Mouse (Mus musculus) embryonic facial prominence, embryonic 14.5 days (tissue): ENCODE measurements around the gene Gm6034. TPM values are rescaled to one million over a fixed set of nuclear protein-coding genes. Genes with fewer than 3 reads are reported as not detected.
"Not testable (repeated sequence)": the region's sequence is repeated elsewhere in the genome, so short reads cannot be mapped to it uniquely, and the experiment has no call there.

Experiments used
- ATAC-seq: fragments of 200-750 bp; cut with Nextera tagmentation; 2 replicates; pipeline ENCODE4 v1.8.0; 2017; ENCODE audit warnings: low read depth, moderate number of reproducible peaks, moderate TSS enrichment
- DNase-seq: peaks from one replicate; pipeline ENCODE4 v3.0.0-alpha.2; 2015; ENCODE audit warnings: low spot score
- H3K27ac ChIP-seq: fragments of 300-500 bp; sonication (generic); replicated peaks from 2 replicates; pipeline ENCODE4 v1.5.1; 2014; ENCODE audit warnings: low read depth, mild to moderate bottlenecking, low read length, moderate library complexity
- H3K27me3 ChIP-seq: fragments of 300-500 bp; sonication (generic); replicated peaks from 2 replicates; pipeline ENCODE4 v1.6.1; 2014; ENCODE audit warnings: low read length; ENCODE audit not compliant: control insufficient read depth, insufficient read depth
- H3K36me3 ChIP-seq: fragments of 300-500 bp; sonication (generic); 2 replicates; pipeline ENCODE4 v1.6.1; 2014; ENCODE audit warnings: low read length, mixed read lengths; ENCODE audit not compliant: control insufficient read depth, insufficient read depth
- H3K4me1 ChIP-seq: fragments of 300-500 bp; sonication (generic); 2 replicates; pipeline ENCODE4 v1.6.1; 2014; ENCODE audit warnings: antibody characterized with exemption, low read length; ENCODE audit not compliant: control insufficient read depth, insufficient read depth
- H3K4me2 ChIP-seq: fragments of 300-500 bp; sonication (generic); 2 replicates; pipeline ENCODE4 v1.6.1; 2014; ENCODE audit warnings: low read depth, mild to moderate bottlenecking, low read length, moderate library complexity, mixed read lengths
- H3K4me3 ChIP-seq: fragments of 300-500 bp; sonication (generic); 2 replicates; pipeline ENCODE4 v1.5.1; 2014; ENCODE audit warnings: low read depth, mild to moderate bottlenecking, low read length
- H3K9ac ChIP-seq: fragments of 300-500 bp; sonication (generic); 2 replicates; pipeline ENCODE4 v1.6.1; 2014; ENCODE audit warnings: low read depth, mild to moderate bottlenecking, low read length, moderate library complexity, mixed read lengths
- H3K9me3 ChIP-seq: fragments of 300-500 bp; sonication (generic); 2 replicates; pipeline ENCODE4 v1.6.1; 2016; ENCODE audit warnings: low read length; ENCODE audit not compliant: control insufficient read depth
- WGBS: fragments of 180-500 bp; shearing (Covaris S2); extraction: QIAGEN DNeasy Blood & Tissue Kit; methylation state at CpG from one replicate; pipeline ENCODE4 v1.1.7; 2014; 5-methylcytosine and 5-hydroxymethylcytosine counted together
- polyA plus RNA-seq: library from polyadenylated mRNA; unstranded; fragments of >200 nt; fragmentation: Nextera tagmentation; extraction: Ambion mirVana; gene quantifications from 2 replicates; pipeline ENCODE4 v1.2.1, GENCODE M21; 2014

Gene Gm6034
- polyA plus RNA-seq, 1 experiment from 2014 or later, result not detected

DNA sequence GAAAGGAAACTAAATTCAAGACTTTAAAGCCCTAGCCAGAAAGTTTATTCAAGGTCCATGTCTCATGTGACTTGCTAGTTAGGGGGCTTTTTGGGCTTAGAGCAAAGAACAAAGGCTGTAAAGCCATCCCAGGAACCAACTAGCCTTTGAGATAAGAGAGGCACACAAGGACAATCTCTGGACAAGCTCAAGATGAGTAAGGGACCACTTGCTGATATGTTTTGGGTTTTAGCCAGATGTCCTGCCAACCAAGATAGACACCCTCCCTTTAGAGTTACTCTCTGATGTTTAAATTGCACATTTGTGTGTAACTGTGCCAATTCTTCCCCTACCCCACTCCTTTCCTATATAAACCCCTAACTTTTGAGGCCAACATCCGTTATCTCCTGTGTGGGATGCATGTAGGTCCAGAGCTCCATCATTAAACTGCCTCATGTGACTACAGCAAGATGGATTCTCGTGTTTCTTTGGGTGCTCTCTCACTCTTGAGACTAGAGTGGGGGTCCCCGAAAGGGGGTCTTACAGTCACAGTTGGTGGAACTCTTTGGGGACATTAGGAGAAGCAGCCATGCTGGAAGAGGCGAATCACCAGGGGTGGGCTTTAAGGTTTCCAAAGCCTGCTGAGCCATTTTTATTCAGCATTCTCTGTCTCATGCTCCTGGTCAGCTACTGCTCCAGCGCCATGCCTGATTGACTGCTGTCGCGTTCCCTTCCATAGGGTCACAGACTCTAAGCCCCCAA lies 13.7 kb upstream of the Gm6034 start:
- no peak overlapping the region for H3K27ac ChIP-seq
- H3K9ac ChIP-seq, result no peak overlapping the region
- WGBS, result 81% methylated on average over 7 of the region's 7 CpGs
- DNase-seq (no peak), ATAC-seq (no peak)
- H3K36me3 ChIP-seq, result no peaks in the 10 kb centered on the region
- no peaks in the 10 kb centered on the region for H3K27me3 ChIP-seq
- no peak overlapping the region for H3K4me2 ChIP-seq
- H3K9me3 ChIP-seq, result no peaks in the 10 kb centered on the region
- H3K4me1 ChIP-seq, result no peaks in the 10 kb centered on the region
- H3K4me3 ChIP-seq, result no peak overlapping the region

DNA sequence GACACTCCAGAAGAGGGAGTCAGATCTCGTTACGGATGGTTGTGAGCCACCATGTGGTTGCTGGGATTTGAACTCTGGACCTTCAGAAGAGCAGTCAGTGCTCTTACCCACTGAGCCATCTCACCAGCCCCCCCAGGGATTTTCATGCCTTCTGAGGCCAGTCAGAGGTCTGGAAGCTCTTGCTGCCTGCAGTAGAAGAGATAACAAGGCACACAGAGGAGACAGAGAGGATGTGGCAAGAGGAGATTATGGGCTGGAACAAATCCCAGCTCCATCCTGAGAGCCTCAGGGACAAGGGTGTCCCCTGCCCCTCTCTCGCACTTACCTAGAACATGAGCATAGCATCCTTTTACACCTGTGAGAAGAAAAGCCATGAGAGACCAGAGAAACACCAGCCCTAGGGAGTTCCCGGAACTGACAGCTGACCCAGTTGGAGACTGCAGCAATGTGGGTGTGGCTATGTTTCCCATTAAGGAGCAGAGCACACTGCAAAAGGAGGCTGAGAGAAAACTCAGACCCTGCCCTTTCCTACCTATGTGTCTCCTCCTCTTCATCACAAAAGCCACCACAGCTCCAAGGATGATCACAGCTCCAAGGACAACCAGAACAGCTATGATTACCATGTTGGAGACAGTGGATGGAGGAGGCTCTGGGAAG lies 12.6 kb upstream of the Gm6034 start:
- not testable (repeated sequence) for H3K27ac ChIP-seq, DNase-seq, H3K27me3 ChIP-seq, H3K4me2 ChIP-seq, H3K9me3 ChIP-seq, H3K36me3 ChIP-seq, H3K4me3 ChIP-seq, H3K9ac ChIP-seq, ATAC-seq, H3K4me1 ChIP-seq
- WGBS, result 70% methylated on average over 2 of the region's 4 CpGs

DNA sequence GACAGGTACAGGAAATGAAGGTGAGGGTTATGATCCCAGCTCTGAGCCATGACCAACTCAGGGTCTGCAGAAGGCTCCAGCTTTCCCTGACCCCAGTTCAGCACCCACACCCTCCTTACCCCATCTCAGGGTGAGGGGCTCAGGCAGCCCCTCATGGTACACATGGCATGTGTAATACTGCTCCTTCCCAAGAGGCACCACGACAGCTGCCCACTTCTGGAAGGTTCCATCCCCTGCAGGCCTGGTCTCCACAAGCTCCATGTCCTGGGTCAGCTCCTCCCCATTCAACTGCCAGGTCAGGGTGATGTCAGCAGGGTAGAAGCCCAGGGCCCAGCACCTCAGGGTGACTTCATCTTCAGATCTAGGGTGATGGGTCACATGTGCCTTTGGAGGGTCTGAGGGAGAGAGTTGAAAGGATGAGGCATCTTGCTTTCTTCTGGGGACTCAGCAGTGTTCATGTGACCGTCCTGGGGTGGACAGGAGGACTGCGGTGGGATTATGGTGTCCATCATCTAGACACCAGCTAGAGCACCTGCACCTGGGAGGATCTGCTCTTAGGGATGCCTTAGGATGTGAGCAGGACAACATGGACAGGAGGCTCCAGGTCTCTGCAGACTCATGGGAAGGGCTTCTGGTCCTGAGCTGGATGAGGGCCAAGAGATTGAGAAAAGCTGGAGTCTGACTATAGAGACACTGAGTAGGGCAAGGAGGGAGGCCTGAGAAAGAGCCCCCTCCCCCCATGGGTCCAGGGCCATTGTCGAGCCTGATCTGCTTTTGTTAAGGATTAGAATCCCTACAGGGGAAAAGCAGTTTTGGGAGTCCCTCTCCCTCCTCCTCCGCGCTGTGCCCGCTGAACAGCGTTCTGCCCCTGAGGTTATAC lies 11.8 kb upstream of the Gm6034 start:
- Histone ChIP-seq H3K9ac (peak overlapping the region; percentile 34; the same call in 1 of the 2 replicates), H3K4me2 (peak overlapping the region; percentile 77), H3K4me3 (peak overlapping the region; percentile 49)
- ATAC-seq, DNase-seq, H3K27me3 ChIP-seq, H3K4me1 ChIP-seq, H3K9me3 ChIP-seq, H3K27ac ChIP-seq, H3K36me3 ChIP-seq: not testable (repeated sequence)
- WGBS, result 36% methylated on average over 6 of the region's 8 CpGs

DNA sequence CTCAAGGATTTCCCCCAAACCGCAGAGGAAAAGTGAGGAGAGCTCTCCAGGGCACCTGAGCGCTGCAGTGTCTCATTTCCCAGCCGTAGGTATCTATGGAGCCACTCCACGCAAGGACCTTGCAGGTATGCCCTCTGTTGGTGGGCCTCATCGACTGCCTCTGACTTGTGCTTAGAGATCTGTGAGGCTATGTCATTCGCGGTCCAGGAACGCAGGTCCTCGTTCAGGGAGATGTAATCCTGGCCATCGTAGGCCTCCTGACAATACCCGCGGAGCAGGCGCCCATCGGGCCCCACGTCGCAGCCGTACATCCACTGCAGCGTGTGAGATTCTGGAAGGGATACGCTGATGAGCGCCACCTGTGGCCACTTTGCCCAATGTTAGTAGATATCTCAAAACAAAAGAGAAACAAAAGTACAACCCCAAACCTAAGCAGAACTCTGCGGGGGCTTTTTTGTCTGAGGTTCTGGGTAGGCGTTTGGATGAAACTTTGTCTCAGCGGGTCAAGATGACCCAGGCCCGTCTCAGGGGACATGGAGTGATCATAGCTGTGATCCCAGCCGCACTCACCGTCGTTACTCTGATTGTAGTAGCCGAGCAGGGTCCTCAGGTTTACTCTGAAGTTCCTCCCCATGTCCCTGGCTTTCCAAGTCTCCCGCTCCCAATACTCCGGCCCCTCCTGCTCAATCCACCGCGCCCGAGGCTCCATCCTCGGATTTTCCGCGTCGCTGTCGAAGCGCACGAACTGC lies 11.0 kb upstream of the Gm6034 start:
- H3K27ac ChIP-seq, DNase-seq, H3K36me3 ChIP-seq, H3K9me3 ChIP-seq, H3K4me1 ChIP-seq, H3K27me3 ChIP-seq: not testable (repeated sequence)
- peak overlapping the region; percentile 65 for H3K9ac ChIP-seq
- ATAC-seq, result peak; percentile 78
- H3K4me2 ChIP-seq, result peak overlapping the region; percentile 77
- WGBS, result 1% methylated on average over 34 of the region's 40 CpGs
- peak overlapping the region; percentile 49 for H3K4me3 ChIP-seq

GRCm38 (mm10) chr17:36032351-36032875 lies 10.3 kb upstream of the Gm6034 start, which contains the start of gene H2-T23:
Gene H2-T23 (minus strand): TSS chr17:36032855.
- peak within 1 kb of the TSS; percentile 77 for H3K4me2 ChIP-seq
- not testable (repeated sequence) for H3K4me1 ChIP-seq, H3K27me3 ChIP-seq, H3K9me3 ChIP-seq, H3K36me3 ChIP-seq, H3K27ac ChIP-seq
- DNase-seq, result peak; percentile 74
- peak within 1 kb of the TSS; percentile 65 for H3K9ac ChIP-seq
- peak within 1 kb of the TSS; percentile 49 for H3K4me3 ChIP-seq
- peak; percentile 60; the same call in 1 of the 2 replicates for ATAC-seq
- 3% methylated on average over 22 of the region's 25 CpGs for WGBS

DNA sequence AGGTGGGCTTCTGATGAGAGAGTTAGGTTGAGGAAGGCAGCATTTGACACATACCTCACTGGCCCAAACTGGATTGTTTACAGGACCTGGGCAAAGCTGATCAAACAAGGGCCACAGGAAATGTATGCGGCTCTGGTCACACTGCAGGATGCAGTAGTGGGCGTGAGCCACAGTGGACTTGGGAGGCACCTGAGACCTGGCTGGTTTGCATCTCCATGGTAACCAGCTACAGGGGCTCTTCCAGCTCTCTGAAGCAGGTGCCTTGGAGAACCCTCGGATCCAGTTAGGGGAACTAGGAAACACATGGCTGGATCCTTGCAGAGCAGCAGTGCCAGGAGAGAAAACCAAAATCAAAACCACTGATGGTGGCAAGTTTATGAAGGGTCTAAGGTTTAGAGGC lies 8.2 kb upstream of the Gm6034 start:
- WGBS, result 59% methylated on average over 3 of the region's 3 CpGs
- H3K4me3 ChIP-seq, DNase-seq, H3K9me3 ChIP-seq, ATAC-seq, H3K36me3 ChIP-seq, H3K4me1 ChIP-seq, H3K27ac ChIP-seq, H3K9ac ChIP-seq, H3K27me3 ChIP-seq, H3K4me2 ChIP-seq: not testable (repeated sequence)

DNA sequence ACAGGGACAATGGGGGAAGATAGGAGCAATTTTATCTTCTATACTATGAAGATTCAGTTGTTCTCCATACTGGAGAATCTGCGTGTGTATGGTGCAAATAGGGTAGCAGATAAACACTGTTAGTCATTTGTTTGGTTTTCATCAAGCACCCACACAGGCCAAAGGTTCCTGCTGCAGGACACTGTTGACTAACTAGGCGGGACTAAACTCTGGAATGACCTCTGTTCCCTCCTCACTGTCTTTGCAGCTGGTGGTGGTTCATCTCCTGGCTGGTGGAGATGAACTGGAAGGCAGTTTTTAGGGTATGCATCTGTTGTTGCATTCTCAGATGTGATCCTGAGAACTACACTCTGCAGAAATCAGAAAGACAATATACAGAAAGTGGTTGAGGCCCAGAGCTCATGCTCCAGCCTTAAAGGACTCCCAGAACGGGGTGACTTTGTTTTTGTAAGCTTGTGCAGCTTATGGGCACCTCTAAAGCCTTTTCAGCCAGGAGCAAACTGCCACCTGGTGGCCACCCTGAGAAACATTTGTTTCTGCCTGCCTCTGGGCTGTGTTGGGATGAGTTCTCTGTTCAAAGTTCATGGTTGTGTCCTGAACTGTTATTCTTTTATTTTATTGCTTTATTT lies 7.6 kb upstream of the Gm6034 start:
- H3K27ac ChIP-seq, H3K9ac ChIP-seq, H3K9me3 ChIP-seq, H3K4me3 ChIP-seq, DNase-seq, H3K4me1 ChIP-seq, ATAC-seq, H3K4me2 ChIP-seq, H3K36me3 ChIP-seq, H3K27me3 ChIP-seq: not testable (repeated sequence)
- 36% methylated on average over 3 of the region's 3 CpGs for WGBS
